Mouse (Mus musculus): ENCODE results near the gene Cnot2.

GRCm38 (mm10) chr10:116461443-116461842, 119.9 kb downstream of the Cnot2 start:
- TF ChIP-seq MAX (IDR thresholded peaks at IDR 0.05) (no peak), MYOD1 (IDR thresholded peaks at IDR 0.05; ENCODE audit: control insufficient read depth, insufficient read length, low read depth) (no peak)

All from C2C12 (cell line).